Mouse (Mus musculus) embryonic fibroblast, embryonic 13.5 days (primary cell): ENCODE measurements at regions not wholly inside any gene's neighbourhood (a gene's known extent, or its start where the extent isn't known, plus 50 kb on each side); places are given as distances from the start of the nearest gene placed in this dataset.

Source experiments
- CTCF ChIP-seq: IDR thresholded peaks from 2 replicates; pipeline ENCODE4 v1.5.1; 2011; ENCODE audit warnings: mild to moderate bottlenecking, control low read depth, low read length, moderate library complexity, borderline replicate concordance; ENCODE audit not compliant: insufficient read depth
- POLR2A ChIP-seq: IDR thresholded peaks from 2 replicates; pipeline ENCODE4 v1.6.1; 2011; ENCODE audit warnings: low read depth, mild to moderate bottlenecking, control low read depth, low read length, moderate library complexity

- TF ChIP-seq CTCF (no peak), POLR2A (no peak)
Measured at GRCm38 (mm10) chr6:101858895-101859294, 481.2 kb upstream of the Pdzrn3 start.
